Mouse (Mus musculus) midbrain, postnatal 0 days (tissue): ENCODE measurements around the gene Tagap1. TPM values are rescaled to one million over a fixed set of nuclear protein-coding genes. Genes with fewer than 3 reads are reported as not detected.
"Not testable (repeated sequence)": the region's sequence is repeated elsewhere in the genome, so short reads cannot be mapped to it uniquely, and the experiment has no call there.

ENCODE experiments used
- ATAC-seq: fragments of 200-750 bp; cut with Nextera tagmentation; 2 replicates; pipeline ENCODE4 v1.8.0; 2017; ENCODE audit warnings: moderate number of reproducible peaks, mild to moderate bottlenecking, moderate TSS enrichment, moderate library complexity; ENCODE audit not compliant: low FRiP score
- DNase-seq: peaks from one replicate; pipeline ENCODE4 v3.0.0-alpha.2; 2015; ENCODE audit warnings: low spot score
- H3K27ac ChIP-seq: fragments of 300-500 bp; sonication (generic); 2 replicates; pipeline ENCODE4 v1.5.1; 2014; ENCODE audit warnings: low read depth, mild to moderate bottlenecking, low read length, mixed read lengths
- H3K27me3 ChIP-seq: fragments of 300-500 bp; sonication (generic); 2 replicates; pipeline ENCODE4 v1.6.1; 2014; ENCODE audit warnings: low read length, control low read depth, mixed read lengths; ENCODE audit not compliant: insufficient read depth
- H3K36me3 ChIP-seq: fragments of 300-500 bp; sonication (generic); 2 replicates; pipeline ENCODE4 v1.6.1; 2014; ENCODE audit warnings: low read length, control low read depth, mixed read lengths; ENCODE audit not compliant: insufficient read depth
- H3K4me1 ChIP-seq: fragments of 300-500 bp; sonication (generic); 2 replicates; pipeline ENCODE4 v1.6.1; 2014; ENCODE audit warnings: mild to moderate bottlenecking, control low read depth, antibody characterized with exemption, low read length, mixed read lengths; ENCODE audit not compliant: insufficient read depth
- H3K4me2 ChIP-seq: fragments of 300-500 bp; sonication (generic); 2 replicates; pipeline ENCODE4 v1.6.1; 2014; ENCODE audit warnings: low read depth, mild to moderate bottlenecking, low read length, mixed read lengths; ENCODE audit not compliant: poor library complexity, severe bottlenecking
- H3K4me3 ChIP-seq: fragments of 300-500 bp; sonication (generic); 2 replicates; pipeline ENCODE4 v1.5.1; 2014; ENCODE audit warnings: low read depth, mild to moderate bottlenecking, low read length, moderate library complexity
- H3K9ac ChIP-seq: fragments of 300-500 bp; sonication (generic); replicated peaks from 2 replicates; pipeline ENCODE4 v1.6.1; 2014; ENCODE audit warnings: mild to moderate bottlenecking, low read length, moderate library complexity, mixed read lengths; ENCODE audit not compliant: poor library complexity, severe bottlenecking
- H3K9me3 ChIP-seq: fragments of 300-500 bp; sonication (generic); 2 replicates; pipeline ENCODE4 v1.6.1; 2016; ENCODE audit warnings: low read length, control low read depth
- WGBS: fragments of 180-500 bp; shearing (Covaris S2); extraction: QIAGEN DNeasy Blood & Tissue Kit; methylation state at CpG from one replicate; pipeline ENCODE4 v1.1.7; 2014; 5-methylcytosine and 5-hydroxymethylcytosine counted together
- polyA plus RNA-seq: library from polyadenylated mRNA; unstranded; fragments of >200 nt; fragmentation: Nextera tagmentation; extraction: Ambion mirVana; gene quantifications from 2 replicates; pipeline ENCODE4 v1.2.1, GENCODE M21; 2015
- total RNA-seq: library from RNA; depleted of rRNA; stranded (reverse); fragments of >200 nt; gene quantifications from 2 replicates; pipeline ENCODE4 v1.2.3, GENCODE M21; 2014; rRNA removed

The Tagap1 gene
- total RNA-seq (35.8 and 42.5 TPM in 2 replicates), polyA plus RNA-seq (57.0 and 58.5 TPM in 2 replicates)

GRCm38 (mm10) chr17:6960776-6961175 is at the start of gene Tagap1:
Gene Tagap1, minus strand, starts transcription at chr17:6961156.
- not testable (repeated sequence) for H3K27ac ChIP-seq, H3K27me3 ChIP-seq, ATAC-seq, H3K9me3 ChIP-seq, H3K4me1 ChIP-seq, H3K36me3 ChIP-seq, H3K9ac ChIP-seq, DNase-seq
- under 1% methylated on average over 39 of the region's 51 CpGs for WGBS
- Histone ChIP-seq H3K4me2 (peak within 1 kb of the TSS; percentile 36; the same call in 1 of the 2 replicates), H3K4me3 (peak within 1 kb of the TSS; percentile 38)

- not testable (repeated sequence) for H3K9me3 ChIP-seq, H3K27me3 ChIP-seq, H3K4me1 ChIP-seq, H3K4me2 ChIP-seq, DNase-seq, H3K27ac ChIP-seq, H3K9ac ChIP-seq, ATAC-seq, H3K4me3 ChIP-seq, H3K36me3 ChIP-seq
- 78% methylated on average over 4 of the region's 9 CpGs for WGBS
Measured at GRCm38 (mm10) chr17:7009901-7010300, 48.9 kb upstream of the Tagap1 start.

- DNase-seq, H3K9ac ChIP-seq, H3K9me3 ChIP-seq, H3K27me3 ChIP-seq, H3K4me3 ChIP-seq, H3K27ac ChIP-seq, H3K4me2 ChIP-seq, H3K4me1 ChIP-seq, ATAC-seq, H3K36me3 ChIP-seq: not testable (repeated sequence)
- no CpG with 5 or more reads among the region's 7 CpGs for WGBS
Measured at GRCm38 (mm10) chr17:7009440-7009839, 48.5 kb upstream of the Tagap1 start.

- H3K27ac ChIP-seq: not testable (repeated sequence)
Measured at GRCm38 (mm10) chr17:7008885-7009284, 47.9 kb upstream of the Tagap1 start.

GRCm38 (mm10) chr17:7005646-7006045 is 44.7 kb upstream of the Tagap1 start:
- H3K27ac ChIP-seq, DNase-seq, H3K4me3 ChIP-seq, H3K9ac ChIP-seq, H3K36me3 ChIP-seq, H3K4me1 ChIP-seq, H3K4me2 ChIP-seq, ATAC-seq, H3K9me3 ChIP-seq, H3K27me3 ChIP-seq: not testable (repeated sequence)
- WGBS: 32% methylated on average over 2 of the region's 4 CpGs

More at GRCm38 (mm10) chr17:7008885-7009284, 47.9 kb upstream of the Tagap1 start:
- not testable (repeated sequence) for H3K9ac ChIP-seq, H3K36me3 ChIP-seq, H3K4me2 ChIP-seq, H3K4me1 ChIP-seq, H3K27me3 ChIP-seq, H3K9me3 ChIP-seq, H3K4me3 ChIP-seq, ATAC-seq, DNase-seq

- H3K4me2 ChIP-seq, H3K4me3 ChIP-seq, H3K9ac ChIP-seq, H3K36me3 ChIP-seq, H3K27ac ChIP-seq, H3K4me1 ChIP-seq, DNase-seq, H3K9me3 ChIP-seq, ATAC-seq, H3K27me3 ChIP-seq: not testable (repeated sequence)
- no CpG with 5 or more reads among the region's 3 CpGs for WGBS
Measured at GRCm38 (mm10) chr17:7003392-7003791, 42.4 kb upstream of the Tagap1 start.

- H3K4me3 ChIP-seq, H3K4me2 ChIP-seq, H3K9ac ChIP-seq, DNase-seq, H3K27me3 ChIP-seq, H3K4me1 ChIP-seq, H3K27ac ChIP-seq, ATAC-seq, H3K9me3 ChIP-seq, H3K36me3 ChIP-seq: not testable (repeated sequence)
- 81% methylated on average over 8 of the region's 12 CpGs for WGBS
Measured at GRCm38 (mm10) chr17:7001790-7002585, 41.0 kb upstream of the Tagap1 start.

- not testable (repeated sequence) for H3K4me3 ChIP-seq, H3K27me3 ChIP-seq, H3K4me1 ChIP-seq, ATAC-seq, H3K9me3 ChIP-seq, H3K36me3 ChIP-seq, H3K9ac ChIP-seq, H3K4me2 ChIP-seq, H3K27ac ChIP-seq, DNase-seq
- no CpG with 5 or more reads among the region's 7 CpGs for WGBS
Measured at GRCm38 (mm10) chr17:6997778-6998490, 37.0 kb upstream of the Tagap1 start.
